Comparison of ENCODE assay signal across 11 mouse cellular contexts in the genomic region with DNA sequence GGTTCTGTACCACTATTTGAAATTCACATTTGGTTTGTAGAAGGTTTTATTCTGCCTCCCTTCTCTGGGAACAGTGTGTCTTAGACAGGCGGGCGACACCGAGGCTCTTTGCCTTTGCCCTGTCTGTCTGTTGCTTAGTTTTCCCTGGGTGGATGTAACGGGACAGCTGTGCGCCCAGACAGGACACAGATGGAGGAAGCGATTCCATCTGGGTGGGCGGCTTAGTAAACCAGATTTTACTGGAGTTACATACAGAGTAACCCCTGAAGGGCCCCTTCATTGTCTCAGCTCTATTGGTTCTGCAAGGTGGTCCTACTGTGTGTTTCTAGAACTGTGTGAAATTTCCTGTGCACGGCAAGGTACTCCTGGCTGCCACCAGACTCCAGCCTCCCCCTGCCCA.
DNase-seq lines count a peak whose midpoint lies in the region; ATAC-seq lines count a peak whose summit lies in the region.
"Had no signal": no experiment of that assay in that cellular context is flagged by ENCODE, and none has a peak within 500 bp of the region (broad histone marks: within the 10 kb centered on the region; RNA-seq: fewer than 3 reads in every experiment).

No protein-coding gene starts in this region.

- intact Hi-C loops in heart, postnatal 10 days (cut with DNase I): no loop called here

- WGBS in forebrain, embryonic 13.5 days: 73% methylated on average over 8 of the region's 8 CpGs
- WGBS in forebrain, embryonic 11.5 days: 80% methylated on average over 8 of the region's 8 CpGs
- whole genome bisulfite sequencing in limb, embryonic 13.5 days: 32% methylated on average over 8 of the region's 8 CpGs
- WGBS in limb, embryonic 10.5 days: 79% methylated on average over 8 of the region's 8 CpGs

- H3K27me3 ChIP-seq in forebrain, embryonic 13.5 days: no peaks in the 10 kb centered on the region
- no peaks in the 10 kb centered on the region for H3K27me3 ChIP-seq in forebrain, embryonic 11.5 days (ENCODE audit: control insufficient read depth, insufficient read depth, low read length)
- no peaks in the 10 kb centered on the region for H3K27me3 ChIP-seq in limb, embryonic 13.5 days
- no peaks in the 10 kb centered on the region for H3K27me3 ChIP-seq in limb, embryonic 10.5 days (ENCODE audit: low read depth, poor library complexity, severe bottlenecking)
- H3K27me3 ChIP-seq: stomach, embryonic 15.5 days had no signal

- DNase-seq in forebrain, embryonic 11.5 days (ENCODE audit: low spot score): no peak
- no peak for DNase-seq in limb, embryonic 10.5 days (ENCODE audit: low spot score)
- peak; percentile 18 for DNase-seq in embryo, embryonic 10.5 days (ENCODE audit: low spot score)
- DNase-seq in layer of hippocampus, postnatal 10 days (ENCODE audit: low spot score in 2 of 2): peak; percentile 37 to 55
- no peak for DNase-seq in adrenal gland, adult 18-20 months (ENCODE audit: low spot score in 2 of 2)
- DNase-seq in heart, postnatal 10 days: no peak
- DNase-seq: liver had no signal

- peak; percentile 69 for ATAC-seq in forebrain, embryonic 13.5 days
- no peak for ATAC-seq in forebrain, embryonic 11.5 days (replicated peaks; ENCODE audit: low FRiP score)
- peak; percentile 57; the same call in 1 of the 2 replicates for ATAC-seq in limb, embryonic 13.5 days (ENCODE audit: low FRiP score, low read depth)

- no peaks in the 10 kb centered on the region for H3K36me3 ChIP-seq in forebrain, embryonic 13.5 days (ENCODE audit: poor library complexity, severe bottlenecking)
- H3K36me3 ChIP-seq in forebrain, embryonic 11.5 days (ENCODE audit: control insufficient read depth, insufficient read depth, low read length): no peaks in the 10 kb centered on the region
- peaks cover 10% of the 10 kb centered on the region for H3K36me3 ChIP-seq in limb, embryonic 13.5 days
- H3K36me3 ChIP-seq in limb, embryonic 10.5 days: no peaks in the 10 kb centered on the region
- H3K36me3 ChIP-seq: stomach, embryonic 15.5 days had no signal

- H3K27ac ChIP-seq in forebrain, embryonic 13.5 days: 0 out of 2 replicates have a peak overlapping the region, but pooled peaks have one; percentile 14
- H3K27ac ChIP-seq in forebrain, embryonic 11.5 days (ENCODE audit: low read depth, low read length): no peak overlapping the region
- no peak overlapping the region for H3K27ac ChIP-seq in limb, embryonic 13.5 days
- H3K27ac ChIP-seq in limb, embryonic 10.5 days: no peak overlapping the region
- H3K27ac ChIP-seq: stomach, embryonic 15.5 days had no signal

- no peak overlapping the region for H3K4me2 ChIP-seq in forebrain, embryonic 13.5 days
- no peak overlapping the region for H3K4me2 ChIP-seq in forebrain, embryonic 11.5 days (ENCODE audit: low read depth, low read length, severe bottlenecking)
- H3K4me2 ChIP-seq in limb, embryonic 13.5 days (replicated peaks): no peak overlapping the region
- H3K4me2 ChIP-seq: stomach, embryonic 15.5 days had no signal

- no peaks in the 10 kb centered on the region for H3K9me3 ChIP-seq in forebrain, embryonic 13.5 days (replicated peaks)
- no peaks in the 10 kb centered on the region for H3K9me3 ChIP-seq in forebrain, embryonic 11.5 days (ENCODE audit: control insufficient read depth, low read length)
- no peaks in the 10 kb centered on the region for H3K9me3 ChIP-seq in limb, embryonic 13.5 days
- no peaks in the 10 kb centered on the region for H3K9me3 ChIP-seq in limb, embryonic 10.5 days (replicated peaks)
- H3K9me3 ChIP-seq: stomach, embryonic 15.5 days had no signal

- no peaks in the 10 kb centered on the region; the same call in 1 of the 2 replicates for H3K4me1 ChIP-seq in forebrain, embryonic 13.5 days
- no peaks in the 10 kb centered on the region for H3K4me1 ChIP-seq in forebrain, embryonic 11.5 days (replicated peaks; ENCODE audit: control insufficient read depth, insufficient read depth, low read length)
- H3K4me1 ChIP-seq in limb, embryonic 13.5 days: peaks cover 23% of the 10 kb centered on the region
- peaks cover 19% of the 10 kb centered on the region; the same call in 1 of the 2 replicates for H3K4me1 ChIP-seq in limb, embryonic 10.5 days

- no peak overlapping the region for H3K9ac ChIP-seq in forebrain, embryonic 13.5 days
- H3K9ac ChIP-seq in forebrain, embryonic 11.5 days (ENCODE audit: low read length): no peak overlapping the region
- no peak overlapping the region for H3K9ac ChIP-seq in limb, embryonic 13.5 days
- H3K9ac ChIP-seq: stomach, embryonic 15.5 days had no signal

- H3K4me3 ChIP-seq in forebrain, embryonic 13.5 days: no peak overlapping the region
- H3K4me3 ChIP-seq in forebrain, embryonic 11.5 days (ENCODE audit: low read depth, low read length): no peak overlapping the region
- no peak overlapping the region for H3K4me3 ChIP-seq in limb, embryonic 13.5 days
- no peak overlapping the region for H3K4me3 ChIP-seq in limb, embryonic 10.5 days
- H3K4me3 ChIP-seq: myocyte; stomach, embryonic 15.5 days had no signal

Comparison
In these comparisons a context has a peak if more than half of its experiments do, and no peak if none do; other contexts are left out.
1. DNase-seq: peak in embryo, embryonic 10.5 days (single experiment) and layer of hippocampus, postnatal 10 days (2 of 2); none in forebrain, embryonic 11.5 days (single experiment), limb, embryonic 10.5 days (single experiment), adrenal gland, adult 18-20 months (0 of 2) and heart, postnatal 10 days (0 of 2).